Mouse (Mus musculus) stomach, embryonic 15.5 days (tissue): ENCODE measurements around the gene Pacs1. TPM values are rescaled to one million over a fixed set of nuclear protein-coding genes. Genes with fewer than 3 reads are reported as not detected.

Experiments
- ATAC-seq: fragments of 200-750 bp; cut with Nextera tagmentation; 2 replicates; pipeline ENCODE4 v1.8.0; 2017; ENCODE audit warnings: low read depth, moderate number of reproducible peaks, moderate TSS enrichment; ENCODE audit not compliant: insufficient read depth, low FRiP score
- H3K27ac ChIP-seq: fragments of 300-500 bp; sonication (generic); 2 replicates; pipeline ENCODE4 v1.5.1; 2015; ENCODE audit warnings: mild to moderate bottlenecking, inconsistent platforms
- H3K27me3 ChIP-seq: fragments of 300-500 bp; sonication (generic); replicated peaks from 2 replicates; pipeline ENCODE4 v1.6.1; 2015; ENCODE audit warnings: inconsistent platforms
- H3K36me3 ChIP-seq: fragments of 300-500 bp; sonication (generic); 2 replicates; pipeline ENCODE4 v1.6.1; 2015; ENCODE audit warnings: inconsistent platforms
- H3K4me1 ChIP-seq: fragments of 300-500 bp; sonication (generic); 2 replicates; pipeline ENCODE4 v1.6.1; 2015; ENCODE audit warnings: inconsistent platforms
- H3K4me2 ChIP-seq: fragments of 300-500 bp; sonication (generic); 2 replicates; pipeline ENCODE4 v1.6.1; 2015; ENCODE audit warnings: mild to moderate bottlenecking, inconsistent platforms
- H3K4me3 ChIP-seq: fragments of 300-500 bp; sonication (generic); replicated peaks from 2 replicates; pipeline ENCODE4 v1.5.1; 2015; ENCODE audit warnings: inconsistent platforms
- H3K9ac ChIP-seq: fragments of 300-500 bp; sonication (generic); 2 replicates; pipeline ENCODE4 v1.6.1; 2015; ENCODE audit warnings: inconsistent platforms
- H3K9me3 ChIP-seq: fragments of 300-500 bp; sonication (generic); 2 replicates; pipeline ENCODE4 v1.6.1; 2016; ENCODE audit warnings: inconsistent platforms
- WGBS: fragments of 180-500 bp; shearing (Covaris S2); methylation state at CpG from one replicate; pipeline ENCODE4 v1.1.7; 2015; 5-methylcytosine and 5-hydroxymethylcytosine counted together
- polyA plus RNA-seq: library from polyadenylated mRNA; unstranded; fragments of >200 nt; fragmentation: Nextera tagmentation; extraction: Ambion mirVana; gene quantifications from 2 replicates; pipeline ENCODE4 v1.2.1, GENCODE M21; 2015

The Pacs1 gene
- polyA plus RNA-seq, 1 experiment from 2014 or later = 18.0 TPM

- ATAC-seq = no peak
- WGBS = 53% methylated on average over 7 of the region's 7 CpGs
- H3K36me3 ChIP-seq = no peaks in the 10 kb centered on the region
- H3K27me3 ChIP-seq = no peaks in the 10 kb centered on the region
- H3K9me3 ChIP-seq = no peaks in the 10 kb centered on the region
- H3K4me1 ChIP-seq = no peaks in the 10 kb centered on the region
- H3K27ac ChIP-seq = no peak overlapping the region
- no peak overlapping the region for H3K9ac ChIP-seq
- H3K4me3 ChIP-seq = no peak overlapping the region
- no peak overlapping the region for H3K4me2 ChIP-seq
Observed at GRCm38 (mm10) chr19:5195417-5196035, 77.4 kb downstream of the Pacs1 start.

GRCm38 (mm10) chr19:5192397-5192796 is 80.5 kb downstream of the Pacs1 start:
- 0 out of 2 replicates have a peak, but pooled peaks have one; percentile 65 for ATAC-seq
- no peak overlapping the region for H3K4me3 ChIP-seq
- no peak overlapping the region for H3K4me2 ChIP-seq
- H3K36me3 ChIP-seq = no peaks in the 10 kb centered on the region
- no peaks in the 10 kb centered on the region for H3K27me3 ChIP-seq
- no peaks in the 10 kb centered on the region for H3K9me3 ChIP-seq
- no peak overlapping the region for H3K9ac ChIP-seq
- no peaks in the 10 kb centered on the region for H3K4me1 ChIP-seq
- no peak overlapping the region for H3K27ac ChIP-seq

- Histone ChIP-seq H3K27ac (no peak overlapping the region), H3K27me3 (no peaks in the 10 kb centered on the region), H3K4me3 (no peak overlapping the region), H3K4me2 (no peak overlapping the region), H3K36me3 (no peaks in the 10 kb centered on the region), H3K9me3 (no peaks in the 10 kb centered on the region), H3K4me1 (no peaks in the 10 kb centered on the region), H3K9ac (no peak overlapping the region)
- no peak for ATAC-seq
- 88% methylated on average over 2 of the region's 2 CpGs for WGBS
Observed at GRCm38 (mm10) chr19:5187439-5187838, 85.5 kb downstream of the Pacs1 start.

- no peak overlapping the region for H3K9ac ChIP-seq
- H3K4me2 ChIP-seq = no peak overlapping the region
- H3K36me3 ChIP-seq = no peaks in the 10 kb centered on the region
- no peaks in the 10 kb centered on the region for H3K27me3 ChIP-seq
- ATAC-seq = no peak
- H3K4me1 ChIP-seq = no peaks in the 10 kb centered on the region
- WGBS = 69% methylated on average over 2 of the region's 2 CpGs
- H3K27ac ChIP-seq = no peak overlapping the region
- H3K9me3 ChIP-seq = no peaks in the 10 kb centered on the region
- no peak overlapping the region for H3K4me3 ChIP-seq
Observed at GRCm38 (mm10) chr19:5181926-5182325, 91.0 kb downstream of the Pacs1 start.

- H3K4me3 ChIP-seq = no peak overlapping the region
- no peak overlapping the region for H3K9ac ChIP-seq
- WGBS = 64% methylated on average over 5 of the region's 5 CpGs
- no peak overlapping the region for H3K27ac ChIP-seq
- no peaks in the 10 kb centered on the region for H3K27me3 ChIP-seq
- no peak overlapping the region for H3K4me2 ChIP-seq
- no peaks in the 10 kb centered on the region for H3K4me1 ChIP-seq
- H3K9me3 ChIP-seq = no peaks in the 10 kb centered on the region
- H3K36me3 ChIP-seq = no peaks in the 10 kb centered on the region
- ATAC-seq = no peak
Observed at GRCm38 (mm10) chr19:5178631-5179030, 94.3 kb downstream of the Pacs1 start.

GRCm38 (mm10) chr19:5170430-5170829 is 102.5 kb downstream of the Pacs1 start:
- Histone ChIP-seq H3K4me2 (no peak overlapping the region), H3K27me3 (no peaks in the 10 kb centered on the region), H3K36me3 (no peaks in the 10 kb centered on the region), H3K27ac (no peak overlapping the region), H3K4me3 (no peak overlapping the region), H3K4me1 (no peaks in the 10 kb centered on the region), H3K9me3 (no peaks in the 10 kb centered on the region), H3K9ac (no peak overlapping the region)
- WGBS = 59% methylated on average over 1 of the region's 1 CpGs
- ATAC-seq = no peak

GRCm38 (mm10) chr19:5167477-5167876 is 105.4 kb downstream of the Pacs1 start:
- Histone ChIP-seq H3K27me3 (no peaks in the 10 kb centered on the region), H3K4me2 (no peak overlapping the region), H3K9ac (no peak overlapping the region), H3K9me3 (no peaks in the 10 kb centered on the region), H3K4me3 (no peak overlapping the region), H3K27ac (no peak overlapping the region), H3K4me1 (no peaks in the 10 kb centered on the region), H3K36me3 (no peaks in the 10 kb centered on the region)
- no peak for ATAC-seq
- 79% methylated on average over 4 of the region's 4 CpGs for WGBS

- Histone ChIP-seq H3K9ac (no peak overlapping the region), H3K36me3 (no peaks in the 10 kb centered on the region; the same call in 1 of the 2 replicates), H3K4me3 (no peak overlapping the region), H3K4me1 (no peaks in the 10 kb centered on the region), H3K9me3 (no peaks in the 10 kb centered on the region), H3K27me3 (no peaks in the 10 kb centered on the region), H3K4me2 (no peak overlapping the region), H3K27ac (no peak overlapping the region)
- ATAC-seq = no peak
- WGBS = 60% methylated on average over 2 of the region's 2 CpGs
Observed at GRCm38 (mm10) chr19:5164380-5164779, 108.5 kb downstream of the Pacs1 start.

- Histone ChIP-seq H3K36me3 (no peaks in the 10 kb centered on the region; the same call in 1 of the 2 replicates), H3K9me3 (no peaks in the 10 kb centered on the region), H3K4me3 (no peak overlapping the region), H3K4me1 (no peaks in the 10 kb centered on the region), H3K9ac (no peak overlapping the region), H3K4me2 (no peak overlapping the region), H3K27ac (no peak overlapping the region), H3K27me3 (no peaks in the 10 kb centered on the region)
- 84% methylated on average over 3 of the region's 3 CpGs for WGBS
- ATAC-seq = no peak
Observed at GRCm38 (mm10) chr19:5161913-5162312, 111.0 kb downstream of the Pacs1 start.

- ATAC-seq = no peak
- WGBS = 89% methylated on average over 6 of the region's 6 CpGs
- Histone ChIP-seq H3K9ac (no peak overlapping the region), H3K36me3 (peaks cover 16% of the 10 kb centered on the region), H3K9me3 (no peaks in the 10 kb centered on the region), H3K4me1 (no peaks in the 10 kb centered on the region), H3K27me3 (no peaks in the 10 kb centered on the region), H3K4me2 (no peak overlapping the region), H3K27ac (no peak overlapping the region), H3K4me3 (no peak overlapping the region)
Observed at GRCm38 (mm10) chr19:5152261-5152660, 120.7 kb downstream of the Pacs1 start.

- Histone ChIP-seq H3K9ac (no peak overlapping the region), H3K4me1 (no peaks in the 10 kb centered on the region), H3K36me3 (peaks cover 16% of the 10 kb centered on the region), H3K27me3 (no peaks in the 10 kb centered on the region), H3K4me3 (no peak overlapping the region), H3K4me2 (no peak overlapping the region), H3K9me3 (no peaks in the 10 kb centered on the region), H3K27ac (no peak overlapping the region)
- no peak for ATAC-seq
- 87% methylated on average over 5 of the region's 5 CpGs for WGBS
Observed at GRCm38 (mm10) chr19:5151741-5152140, 121.2 kb downstream of the Pacs1 start.

- no peak; the same call in 1 of the 2 replicates for ATAC-seq
- no peak overlapping the region for H3K9ac ChIP-seq
- H3K27me3 ChIP-seq = no peaks in the 10 kb centered on the region
- no peak overlapping the region for H3K4me2 ChIP-seq
- H3K36me3 ChIP-seq = peaks cover 16% of the 10 kb centered on the region
- no peak overlapping the region for H3K27ac ChIP-seq
- no peak overlapping the region for H3K4me3 ChIP-seq
- H3K4me1 ChIP-seq = no peaks in the 10 kb centered on the region
- no peaks in the 10 kb centered on the region for H3K9me3 ChIP-seq
- WGBS = 37% methylated on average over 3 of the region's 3 CpGs
Observed at GRCm38 (mm10) chr19:5151331-5151730, 121.6 kb downstream of the Pacs1 start.

GRCm38 (mm10) chr19:5150358-5150757 is 122.6 kb downstream of the Pacs1 start:
- 91% methylated on average over 6 of the region's 6 CpGs for WGBS
- H3K36me3 ChIP-seq = peaks cover 16% of the 10 kb centered on the region

More at GRCm38 (mm10) chr19:5150358-5150757, 122.6 kb downstream of the Pacs1 start:
- no peaks in the 10 kb centered on the region for H3K4me1 ChIP-seq
- no peaks in the 10 kb centered on the region for H3K9me3 ChIP-seq
- no peak overlapping the region for H3K9ac ChIP-seq
- no peaks in the 10 kb centered on the region for H3K27me3 ChIP-seq
- no peak for ATAC-seq
- H3K4me2 ChIP-seq = no peak overlapping the region
- no peak overlapping the region for H3K4me3 ChIP-seq
- H3K27ac ChIP-seq = no peak overlapping the region
